Mouse (Mus musculus) CH12F3 (cell line): ENCODE measurements around the gene Chadl.
"Not testable (repeated sequence)": the region's sequence is repeated elsewhere in the genome, so short reads cannot be mapped to it uniquely, and the experiment has no call there.

Experiments used
- in situ Hi-C: fragments of 300-500 bp; cut with MboI; formaldehyde crosslinking; loops from 2 replicates; pipeline ENCODE4 v1.14.3; 2020; ENCODE audit warnings: low sequenced_read_pairs

Gene Chadl

GRCm38 (mm10) chr15:81701350-81701749 lies 4.3 kb upstream of the Chadl start:
- in situ Hi-C loops: not testable (repeated sequence)

GRCm38 (mm10) chr15:81700601-81701000 lies 3.5 kb upstream of the Chadl start:
- in situ Hi-C loops: no loop called here

GRCm38 (mm10) chr15:81700161-81700560 lies 3.1 kb upstream of the Chadl start:
- in situ Hi-C loops: no loop called here

- in situ Hi-C loops: no loop called here
Measured at GRCm38 (mm10) chr15:81698532-81698931, 1.4 kb upstream of the Chadl start.

GRCm38 (mm10) chr15:81697847-81698246 lies 760 bp upstream of the Chadl start:
- in situ Hi-C loops: no loop called here

GRCm38 (mm10) chr15:81694891-81695290 lies 2.2 kb downstream of the Chadl start:
- in situ Hi-C loops: no loop called here

- in situ Hi-C loops: no loop called here
Measured at GRCm38 (mm10) chr15:81693967-81694881, 2.9 kb downstream of the Chadl start.

GRCm38 (mm10) chr15:81693366-81693966 lies 3.6 kb downstream of the Chadl start:
- in situ Hi-C loops: no loop called here

- in situ Hi-C loops: no loop called here
Measured at GRCm38 (mm10) chr15:81680301-81680805, 16.7 kb downstream of the Chadl start.

GRCm38 (mm10) chr15:81676637-81677036 lies 20.4 kb downstream of the Chadl start:
- in situ Hi-C loops: no loop called here

GRCm38 (mm10) chr15:81670231-81670640 lies 26.9 kb downstream of the Chadl start:
- in situ Hi-C loops: no loop called here

GRCm38 (mm10) chr15:81666957-81667356 lies 30.1 kb downstream of the Chadl start:
- in situ Hi-C loops: no loop called here

- in situ Hi-C loops: no loop called here
Measured at GRCm38 (mm10) chr15:81663697-81664561, 33.2 kb downstream of the Chadl start, which contains the start of gene L3mbtl2. Gene L3mbtl2, plus strand, starts transcription at chr15:81663889.

GRCm38 (mm10) chr15:81663281-81663680 lies 33.8 kb downstream of the Chadl start:
- in situ Hi-C loops: no loop called here

- in situ Hi-C loops: no loop called here
Measured at GRCm38 (mm10) chr15:81661701-81662100, 35.4 kb downstream of the Chadl start.

- in situ Hi-C loops: no loop called here
Measured at GRCm38 (mm10) chr15:81650636-81651035, 46.5 kb downstream of the Chadl start.

- in situ Hi-C loops: no loop called here
Measured at GRCm38 (mm10) chr15:81649516-81650455, 47.3 kb downstream of the Chadl start.
